Mouse (Mus musculus) heart, postnatal 25 days (tissue): ENCODE results near the gene Med9. TPM values are rescaled to one million over a fixed set of nuclear protein-coding genes. Genes with fewer than 3 reads are reported as not detected.
"Not testable (repeated sequence)": the region's sequence is repeated elsewhere in the genome, so short reads cannot be mapped to it uniquely, and the experiment has no call there.

ENCODE experiments used
- DNase-seq: peaks from one replicate; pipeline ENCODE4 v3.0.0; 2022; ENCODE audit warnings: low spot score
- intact Hi-C: fragments of 180-260 bp; cut with DNase I; formaldehyde crosslinking; loops from one replicate; pipeline ENCODE4 v1.15.1; 2025
- total RNA-seq, 2 experiments: library from RNA; stranded (reverse); gene quantifications; 2 replicates each; pipeline ENCODE4 v1.2.3; 2021

The Med9 gene
- total RNA-seq, 2 experiments from 2014 or later: 23.5 to 24.7 TPM

DNA sequence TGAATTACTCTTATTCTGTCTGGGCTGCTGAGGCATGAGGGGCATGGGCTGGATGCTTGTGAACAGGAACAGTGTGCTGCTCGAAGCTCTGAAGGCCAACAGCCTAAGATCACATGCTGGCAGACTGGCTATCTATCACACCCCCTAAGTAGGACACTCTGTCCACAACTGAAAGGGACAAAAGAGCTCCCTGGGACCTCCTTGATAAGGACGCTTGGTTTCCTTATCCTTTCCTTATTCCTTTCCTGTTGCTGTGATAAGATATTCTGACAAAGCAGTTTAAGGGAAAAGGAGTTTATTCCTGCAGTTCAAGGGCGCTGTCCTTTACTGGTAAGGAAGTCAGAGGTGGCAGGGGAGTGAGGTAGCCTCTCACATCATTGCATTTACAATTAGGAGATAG, 7.4 kb upstream of the Med9 start:
- no peak for DNase-seq
- intact Hi-C loops: no loop called here

DNA sequence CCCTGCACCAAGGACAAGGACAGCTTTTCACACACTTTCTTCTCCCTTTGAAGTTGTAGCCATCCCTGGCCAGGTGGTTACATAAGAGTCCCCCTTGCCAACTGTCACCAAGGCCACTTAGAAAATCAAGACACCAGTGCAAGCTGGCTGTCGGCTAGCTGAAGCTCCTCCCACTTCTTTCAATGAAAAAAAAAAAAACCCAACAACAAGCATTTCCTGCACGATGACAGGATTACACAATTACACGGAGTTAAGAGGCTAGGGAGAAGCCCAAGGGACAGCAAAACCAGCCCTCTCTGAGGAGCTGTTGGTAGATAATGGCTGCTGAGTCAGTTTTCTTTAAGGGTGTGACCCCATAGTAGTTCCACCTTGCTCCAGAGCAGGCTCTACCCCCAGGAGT, 6.6 kb upstream of the Med9 start:
- DNase-seq: no peak
- intact Hi-C loops: no loop called here

DNA sequence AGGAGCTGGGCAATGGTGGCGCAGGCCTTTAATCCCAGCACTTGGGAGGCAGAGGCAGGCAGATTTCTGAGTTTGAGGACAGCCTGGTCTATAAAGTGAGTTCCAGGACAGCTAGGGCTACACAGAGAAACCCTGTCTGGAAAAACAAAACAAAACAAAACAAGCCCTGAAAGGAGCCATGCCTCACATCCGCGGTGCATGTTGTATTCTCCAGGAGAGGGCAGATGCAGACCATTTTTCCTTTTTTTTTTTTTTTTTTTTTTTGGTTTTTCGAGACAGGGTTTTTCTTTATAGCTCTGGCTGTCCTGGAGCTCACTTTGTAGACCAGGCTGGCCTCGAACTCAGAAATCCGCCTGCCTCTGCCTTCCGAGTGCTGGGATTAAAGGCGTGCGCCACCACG, 3.2 kb upstream of the Med9 start:
- DNase-seq: not testable (repeated sequence)
- intact Hi-C loops: loop anchor here (5.0 kb wide), 1 partner anchor 43 kb away; no protein-coding TSS in a partner anchor

DNA sequence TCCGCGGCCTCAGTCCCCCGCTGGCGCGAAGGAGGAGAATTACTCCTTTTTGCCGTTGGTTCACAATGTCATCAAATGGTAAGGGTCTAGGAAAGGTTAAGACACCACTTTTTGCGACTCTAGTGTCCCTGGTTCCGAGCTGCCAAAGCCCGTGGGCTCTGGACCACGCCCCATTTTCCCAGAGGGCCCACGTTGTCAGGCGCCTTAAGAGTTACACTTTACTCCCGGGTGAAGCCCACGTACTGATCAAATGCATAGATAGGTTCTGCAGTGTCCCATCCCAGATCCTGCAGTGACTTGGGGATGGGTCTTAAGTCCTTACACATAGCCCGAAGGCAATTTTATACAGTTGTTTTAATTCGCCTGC, 378 bp downstream of the Med9 start:
- intact Hi-C loops: loop anchor here (5.0 kb wide), 1 partner anchor 46 kb away; no protein-coding TSS in a partner anchor
- no peak for DNase-seq

DNA sequence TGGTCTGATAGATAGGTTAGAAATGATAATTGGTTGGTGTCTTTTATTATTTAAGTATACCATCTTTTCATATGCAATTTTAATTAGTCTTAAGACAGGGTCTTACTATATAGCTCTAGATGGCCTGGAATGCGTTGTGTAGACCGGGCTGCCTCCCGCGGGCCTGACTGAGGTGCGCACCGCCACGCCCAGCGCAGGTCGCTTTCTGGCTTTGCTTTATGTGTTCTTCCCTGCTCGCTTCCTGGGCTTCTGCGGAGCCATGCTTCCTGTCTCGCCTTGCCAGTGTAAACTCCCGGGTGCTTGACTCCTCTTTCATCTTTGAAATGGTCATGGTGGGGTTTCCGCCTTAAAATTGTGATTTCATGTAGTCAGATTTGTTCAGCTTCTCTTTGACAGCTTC, 4.9 kb downstream of the Med9 start:
- no peak for DNase-seq
- intact Hi-C loops: no loop called here

DNA sequence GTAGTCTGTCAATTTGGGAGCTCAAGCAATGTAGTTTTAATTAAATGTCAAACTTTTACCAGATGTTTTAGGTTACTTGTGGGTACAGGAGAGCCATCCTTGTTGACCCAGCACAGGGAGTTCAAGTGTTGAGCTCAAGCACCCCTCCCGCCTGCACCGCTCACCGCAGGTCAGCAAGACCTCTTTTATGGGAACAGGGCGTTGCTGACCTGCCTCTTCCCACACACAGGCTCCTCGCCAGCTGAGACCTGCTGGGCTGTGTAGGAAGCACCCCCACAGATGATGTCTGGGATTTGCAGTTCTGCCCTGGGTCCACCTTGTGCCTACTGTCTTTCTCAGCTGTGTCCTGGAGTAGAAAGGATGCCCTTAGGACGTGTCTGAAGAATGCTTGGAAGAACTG, 8.7 kb downstream of the Med9 start:
- intact Hi-C loops: no loop called here
- DNase-seq: no peak

DNA sequence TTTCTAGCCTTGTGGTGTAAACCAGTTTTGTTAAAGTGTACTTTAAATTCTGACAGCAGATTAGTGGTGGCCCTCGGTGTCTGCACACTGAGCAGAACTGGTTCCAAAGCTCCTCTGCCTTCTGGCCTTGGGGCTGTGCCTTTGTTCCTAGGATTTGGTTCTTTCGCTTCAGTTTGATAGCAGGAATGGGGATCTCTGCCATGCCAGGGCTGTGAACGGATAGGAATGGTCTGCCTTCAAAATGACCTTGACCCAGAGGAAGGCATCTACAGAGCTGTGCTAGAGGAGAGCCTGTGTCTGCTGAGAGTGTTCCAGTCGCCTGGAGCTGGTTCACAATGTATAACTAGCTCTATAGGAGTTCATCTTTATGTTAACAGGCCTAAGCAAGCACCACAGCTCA, 11.4 kb downstream of the Med9 start:
- no peak for DNase-seq
- intact Hi-C loops: no loop called here

DNA sequence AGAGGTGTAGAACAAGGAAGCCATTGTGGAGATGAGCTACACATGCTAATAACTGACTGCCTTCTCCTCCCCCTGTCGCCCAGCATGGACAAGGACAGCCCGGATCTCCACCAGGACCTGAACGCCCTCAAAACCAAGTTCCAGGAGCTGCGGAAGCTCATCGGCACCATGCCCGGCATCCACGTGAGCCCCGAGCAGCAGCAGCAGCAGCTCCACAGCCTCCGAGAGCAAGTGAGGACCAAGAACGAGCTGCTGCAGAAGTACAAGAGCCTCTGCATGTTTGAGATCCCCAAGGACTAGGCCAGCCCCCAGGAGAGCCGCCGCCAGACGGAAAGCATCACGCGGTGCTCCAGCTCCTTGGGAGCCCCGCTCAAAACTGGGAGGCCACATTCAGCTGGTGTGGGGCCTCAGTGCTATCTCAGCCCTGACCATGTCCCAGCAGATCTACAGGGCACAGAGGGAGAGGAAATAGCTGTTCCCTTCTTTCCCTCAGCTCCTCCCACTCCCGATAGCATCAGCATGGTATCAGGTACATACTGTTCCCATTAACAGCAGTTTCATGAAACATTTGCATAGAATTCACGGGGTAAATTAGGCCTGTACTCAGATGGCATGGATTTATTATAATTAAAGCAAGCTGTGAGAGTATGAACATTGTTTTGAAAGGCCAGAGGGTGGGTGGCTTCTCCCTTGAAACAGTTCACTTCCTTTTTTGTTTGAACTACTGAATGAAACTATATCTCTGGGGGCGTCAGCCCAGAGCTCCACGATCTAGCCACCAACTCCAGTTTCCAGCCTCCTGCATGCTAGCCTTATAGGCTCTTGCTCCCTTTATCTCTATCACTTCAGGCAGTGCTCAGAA, 12.7 kb downstream of the Med9 start:
- intact Hi-C loops: no loop called here
- DNase-seq: no peak

DNA sequence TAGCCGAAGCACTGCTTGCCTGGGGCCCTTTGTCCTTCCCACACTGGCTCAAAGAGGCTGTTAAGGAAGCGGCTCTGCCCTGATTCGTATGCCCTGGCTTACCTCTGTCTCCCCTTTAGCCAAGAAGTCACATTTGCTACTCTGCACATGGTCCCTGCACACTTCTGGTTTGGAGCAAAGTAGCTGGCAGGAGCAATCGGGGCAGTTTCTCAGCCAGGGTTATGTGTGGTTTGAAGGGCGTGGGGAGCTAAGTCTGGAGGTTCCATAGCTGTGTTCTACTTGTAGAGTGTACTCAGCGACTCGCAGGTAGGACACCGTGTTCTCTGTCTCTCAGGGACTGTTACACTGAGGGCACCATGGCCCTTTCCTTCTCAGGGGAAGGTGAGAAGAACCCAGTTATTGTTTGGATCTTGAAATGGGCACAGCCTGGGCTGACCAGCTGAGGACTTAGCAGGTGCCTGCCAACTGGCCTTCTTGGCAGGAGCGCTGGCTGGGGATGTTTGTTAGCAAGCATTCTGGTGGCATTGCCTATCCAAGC, 13.4 kb downstream of the Med9 start:
- DNase-seq: no peak
- intact Hi-C loops: no loop called here

DNA sequence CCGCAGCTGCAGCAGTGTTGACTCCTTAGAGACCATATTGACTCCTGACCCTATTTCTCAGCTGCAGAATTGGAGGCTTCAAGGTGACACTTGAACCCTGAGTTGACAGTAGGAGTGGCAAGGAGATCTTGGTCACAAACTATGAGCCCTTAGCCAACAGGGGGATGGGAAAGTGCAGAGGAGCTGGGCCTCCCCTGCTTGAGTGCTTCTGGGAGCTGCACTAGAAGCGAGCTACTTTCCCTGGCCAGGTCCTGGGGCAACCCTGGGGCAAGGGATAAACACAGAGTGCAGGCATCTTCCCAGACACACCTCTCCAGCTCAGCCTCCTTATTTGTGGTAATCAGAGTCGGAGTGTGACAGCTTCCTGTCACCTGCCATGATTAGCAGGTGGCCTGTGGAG, 14.6 kb downstream of the Med9 start:
- intact Hi-C loops: no loop called here
- DNase-seq: no peak

DNA sequence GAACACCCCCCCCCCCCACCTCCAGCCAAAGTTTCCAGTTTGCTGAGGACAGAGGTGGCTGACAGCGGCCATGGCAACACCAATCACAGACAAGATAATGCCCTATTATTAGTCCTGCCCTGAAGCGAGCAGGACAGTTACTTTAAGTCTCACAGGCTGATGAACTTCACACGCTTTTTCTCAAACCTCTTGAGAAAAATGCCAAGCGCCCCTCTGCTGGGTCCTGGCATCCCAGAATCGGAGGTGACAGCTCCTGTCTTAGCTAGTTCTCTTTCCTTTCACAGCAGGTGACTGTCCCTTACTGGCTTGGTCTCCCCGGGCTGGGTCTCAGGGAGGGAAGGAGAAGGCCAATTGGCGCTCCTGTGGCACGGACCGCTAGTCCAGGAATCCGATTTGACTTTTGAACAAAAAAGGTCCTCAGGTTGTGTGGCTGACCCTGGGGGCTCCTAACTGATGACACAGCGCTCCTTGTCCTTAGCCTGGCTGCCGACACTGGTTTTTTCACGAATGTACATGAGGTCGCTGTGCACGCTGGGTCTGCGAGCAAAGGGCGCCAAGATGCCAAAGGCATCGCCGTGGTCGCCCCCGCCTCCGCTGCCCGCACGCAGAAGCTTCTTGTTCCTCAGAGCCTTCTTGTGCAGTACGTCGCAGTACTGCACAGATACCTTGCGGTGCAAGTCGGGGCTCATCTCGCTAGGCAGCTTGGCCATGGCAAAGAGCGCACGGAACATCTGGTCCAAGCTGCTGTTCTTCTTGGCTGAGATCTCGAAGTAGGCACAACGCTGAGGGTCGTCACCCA, 15.6 kb downstream of the Med9 start:
- DNase-seq: no peak
- intact Hi-C loops: loop anchor here (2.0 kb wide), 1 partner anchor 113 kb away; no protein-coding TSS in a partner anchor

DNA sequence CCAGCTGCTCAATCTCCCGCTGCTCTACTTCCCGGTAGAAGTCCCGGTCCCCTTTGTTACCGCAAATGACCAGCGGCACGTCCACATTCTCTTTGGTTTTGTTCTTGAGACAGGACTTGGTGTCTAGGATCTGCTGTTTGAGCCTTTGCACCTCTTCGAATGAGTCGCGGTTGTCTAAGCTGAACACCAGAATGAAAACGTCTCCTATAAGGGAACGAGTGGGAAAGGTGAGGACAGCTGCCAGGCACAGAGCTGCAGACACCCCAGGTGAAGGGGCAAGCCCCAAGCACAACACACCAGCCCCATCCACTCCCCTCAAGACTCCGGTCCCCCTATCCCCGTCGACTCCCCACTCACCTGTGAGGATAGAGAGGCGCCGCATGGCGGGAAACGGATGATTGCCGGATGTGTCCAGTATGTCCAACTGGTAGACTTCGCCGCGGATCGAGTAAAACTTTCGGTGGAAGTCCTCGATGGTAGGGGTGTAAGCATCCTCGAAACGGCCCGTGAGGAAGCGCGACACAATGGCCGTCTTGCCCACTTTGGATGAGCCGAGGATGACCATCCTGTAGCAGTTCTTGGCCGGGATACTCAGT, 16.3 kb downstream of the Med9 start:
- no peak for DNase-seq
- intact Hi-C loops: loop anchor here (2.0 kb wide), 1 partner anchor 113 kb away; no protein-coding TSS in a partner anchor

DNA sequence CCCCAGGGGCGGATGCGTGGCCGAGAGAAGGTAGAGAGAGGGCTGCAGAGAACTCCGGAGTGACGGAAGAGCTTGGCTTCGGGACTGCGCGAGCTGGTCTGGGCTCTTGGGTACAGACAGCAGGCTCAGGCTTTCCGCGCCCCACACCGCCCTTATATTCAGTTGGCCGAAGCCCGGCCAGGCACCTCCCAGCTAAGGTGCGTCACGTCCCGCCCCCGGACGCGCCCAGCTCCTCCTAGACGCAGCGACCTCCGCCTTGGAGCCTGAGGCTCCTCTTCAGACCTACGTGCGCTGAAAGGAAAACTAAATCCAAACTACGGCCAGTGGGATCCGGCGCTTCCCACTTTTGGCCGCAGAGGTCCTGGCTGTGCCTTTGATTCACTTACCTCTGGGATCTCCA, 16.8 kb downstream of the Med9 start, which contains the start of gene Rasd1:
Rasd1 (minus strand) TSS at position 127 of the 400 bp plus-strand sequence.
- intact Hi-C loops: loop anchor here (1.0 to 2.0 kb wide), 3 partner anchors 61 to 112 kb away; no protein-coding TSS in a partner anchor
- DNase-seq: peak; percentile 76

DNA sequence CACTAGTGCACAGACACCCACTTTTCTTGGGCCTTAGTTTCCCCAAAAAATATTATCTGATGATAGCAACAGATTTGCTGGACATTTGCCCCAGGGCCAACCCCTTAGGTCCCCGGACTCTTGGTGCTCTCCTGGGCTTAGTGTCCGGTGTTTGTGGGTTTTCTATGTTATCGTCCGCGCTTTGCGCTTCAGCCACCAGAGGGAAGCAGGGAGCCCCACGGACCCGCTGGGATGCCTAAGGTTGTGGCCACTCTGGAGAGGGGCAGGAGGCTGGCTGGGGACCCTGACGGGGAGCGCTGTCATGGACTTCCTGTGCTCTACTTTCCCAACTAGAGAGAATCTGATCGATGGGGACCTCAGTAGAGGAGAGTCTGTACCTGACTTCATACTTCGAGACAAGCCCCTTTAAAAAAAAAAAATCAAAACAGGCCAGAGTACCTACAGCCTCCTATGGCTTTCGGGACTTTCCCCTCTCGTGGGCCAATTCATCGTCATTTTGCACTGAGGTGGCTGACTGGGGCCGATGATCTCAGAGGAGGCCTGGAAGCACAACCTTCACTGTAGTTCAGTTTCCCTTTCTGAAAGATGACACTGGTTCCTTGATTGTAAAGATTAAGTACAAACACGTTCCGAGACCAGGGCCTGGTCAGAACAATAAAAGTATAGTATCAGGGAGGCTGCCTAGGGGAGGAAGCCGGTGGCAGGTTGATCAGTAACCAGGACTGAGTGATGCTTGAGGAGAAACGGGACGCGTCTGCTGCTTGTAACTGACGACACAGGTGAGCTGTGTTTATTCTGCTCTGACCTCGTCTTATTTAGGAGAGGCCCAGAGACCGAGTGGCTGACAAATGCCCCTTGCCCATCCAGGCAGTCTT, 17.5 kb downstream of the Med9 start:
- DNase-seq: peak; percentile 65
- intact Hi-C loops: loop anchor here (1.0 to 2.0 kb wide), 3 partner anchors 61 to 111 kb away; no protein-coding TSS in a partner anchor

DNA sequence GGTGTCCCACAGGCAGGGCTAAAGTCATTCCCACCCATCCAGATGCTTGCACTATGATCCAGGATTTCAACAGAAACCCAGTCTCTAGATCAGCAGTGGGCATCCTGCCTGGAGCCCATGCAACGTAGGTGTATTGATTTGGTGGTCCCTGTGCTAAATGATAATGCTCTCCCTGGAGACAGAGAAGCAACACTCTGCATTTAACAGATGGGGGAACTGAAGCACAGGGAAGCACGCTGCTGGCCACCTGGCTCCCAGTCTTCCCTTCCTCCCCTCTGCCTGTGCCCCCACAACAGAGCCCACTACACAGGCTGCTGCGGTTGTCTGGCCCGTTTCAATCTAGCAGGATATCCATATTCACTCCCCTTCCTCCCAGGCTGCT, 18.1 kb downstream of the Med9 start:
- DNase-seq: no peak
- intact Hi-C loops: no loop called here

DNA sequence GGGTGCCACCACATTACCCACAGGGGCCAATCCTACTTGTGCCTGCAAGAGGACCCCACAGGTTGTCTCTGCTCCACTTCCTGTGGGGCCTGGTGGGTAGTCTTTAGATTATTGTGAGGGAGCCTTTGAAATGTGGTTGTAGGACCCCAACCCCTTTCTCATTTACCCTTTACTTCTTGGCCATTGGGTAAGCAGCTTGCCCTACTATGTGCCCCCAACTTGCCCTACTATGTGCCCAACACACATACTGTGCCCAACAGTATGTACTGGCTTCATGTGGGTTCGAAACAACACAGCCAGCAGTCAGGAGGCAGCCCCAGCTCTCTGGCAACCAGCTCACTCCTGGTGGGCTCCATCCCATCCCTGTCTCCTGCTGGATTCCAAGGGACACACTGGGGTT, 19.8 kb downstream of the Med9 start:
- intact Hi-C loops: no loop called here
- DNase-seq: no peak

DNA sequence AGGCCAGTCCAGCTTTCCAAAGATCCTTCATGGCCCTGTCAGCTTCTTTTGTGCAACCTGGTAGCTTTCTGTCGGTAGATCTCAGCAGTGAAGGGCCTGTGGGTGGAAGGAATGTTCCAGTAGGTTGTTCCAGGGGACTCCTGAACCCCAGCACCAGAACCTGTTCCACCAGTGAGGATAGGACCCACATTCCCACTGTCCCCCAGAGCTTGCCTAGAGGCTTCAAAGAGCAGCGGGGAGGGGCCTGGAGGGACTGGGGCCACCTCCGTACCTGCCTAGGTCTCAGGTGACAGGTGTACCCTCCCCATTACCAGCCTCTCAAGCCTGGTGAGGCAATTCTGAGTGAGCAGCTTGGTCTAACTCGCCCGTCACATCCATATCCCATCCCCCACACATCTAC, 22.8 kb downstream of the Med9 start:
- no peak for DNase-seq
- intact Hi-C loops: no loop called here

DNA sequence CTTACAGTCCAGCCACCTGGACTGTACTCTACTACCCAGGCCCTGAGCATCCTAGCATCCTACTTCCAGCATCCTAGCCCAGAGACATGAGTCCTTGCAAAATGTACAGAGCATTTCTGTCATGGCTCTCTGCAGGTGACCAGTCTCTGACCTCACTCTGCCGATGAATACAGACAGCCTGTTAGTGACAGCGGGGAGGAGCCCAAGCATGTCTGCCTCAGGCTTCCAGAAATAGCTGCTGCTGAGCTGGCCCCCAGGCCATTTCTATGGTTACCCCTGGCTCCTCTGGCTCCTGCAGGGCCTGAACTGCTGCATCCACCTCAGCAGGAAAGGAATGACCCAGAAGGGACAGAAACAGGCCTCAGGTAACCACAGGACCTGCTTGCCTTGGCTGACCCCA, 23.7 kb downstream of the Med9 start:
- intact Hi-C loops: no loop called here
- DNase-seq: no peak

DNA sequence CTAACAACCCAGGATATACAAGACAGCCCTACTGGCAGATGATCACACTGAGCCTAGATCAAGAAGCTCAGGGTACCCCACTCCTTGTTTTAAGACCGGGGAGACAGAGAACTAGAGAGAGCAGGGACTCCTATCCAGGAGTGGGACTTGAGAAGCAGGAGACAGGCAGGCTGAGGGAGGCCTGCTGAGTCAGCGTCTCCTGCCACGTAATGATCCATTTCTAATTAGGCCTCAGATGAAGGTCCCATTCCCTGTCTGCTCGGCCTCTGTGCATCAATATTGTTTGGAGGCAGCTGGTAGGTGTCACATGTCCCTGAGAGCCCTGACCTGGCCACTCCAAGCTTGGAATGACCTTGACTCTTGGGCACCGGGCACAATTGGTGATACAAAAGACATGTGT, 25.4 kb downstream of the Med9 start:
- intact Hi-C loops: no loop called here
- DNase-seq: no peak
